Mouse (Mus musculus): ENCODE measurements around the gene Zbtb5.
"Not testable (repeated sequence)": the region's sequence is repeated elsewhere in the genome, so short reads cannot be mapped to it uniquely, and the experiment has no call there.

Zbtb5 gene

DNA sequence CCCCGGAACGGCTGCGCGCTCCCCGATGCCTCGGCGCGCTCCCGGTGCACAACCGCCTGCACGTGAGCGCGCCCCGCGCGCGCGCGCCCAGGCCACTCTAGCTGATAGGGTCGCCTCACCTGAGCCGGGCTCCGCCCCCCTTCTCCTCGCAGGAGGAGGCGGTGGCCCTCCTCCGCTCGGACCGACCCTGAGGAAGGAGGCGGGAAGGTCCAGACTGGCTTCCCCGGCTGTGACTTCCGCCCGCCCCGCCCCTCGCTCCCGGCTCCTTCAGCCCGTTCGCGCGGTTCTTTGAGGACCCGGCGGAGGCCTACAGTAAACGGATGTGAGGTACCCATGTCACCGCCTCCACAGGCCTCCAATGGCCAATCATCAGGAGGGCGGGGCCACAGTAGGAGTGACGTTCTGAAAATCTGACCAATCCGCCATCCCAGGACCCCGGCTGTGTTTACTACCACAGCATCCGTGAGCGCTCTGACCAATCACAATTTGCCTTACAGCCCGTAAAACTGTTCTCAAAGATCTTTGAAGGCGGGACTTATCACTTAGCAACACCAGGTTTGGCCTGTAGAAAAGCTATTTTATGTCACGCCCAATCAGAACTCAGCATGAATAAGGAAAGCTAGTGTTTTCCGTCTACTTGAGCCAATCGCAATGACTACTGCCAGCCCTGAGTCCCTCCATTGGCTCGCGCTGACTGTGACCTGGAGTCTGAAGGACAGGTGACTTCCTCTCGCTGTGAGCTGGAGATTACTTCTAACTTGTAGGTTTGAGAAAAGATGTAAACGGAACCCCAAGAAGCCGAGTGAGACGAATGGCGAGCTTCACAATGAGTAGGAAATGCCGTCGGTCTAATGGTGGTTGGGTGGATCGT is at the start of gene Zbtb5:
Gene Zbtb5, minus strand, starts transcription at position 308 of the 871 bp plus-strand sequence.
- in situ Hi-C loops (cut with MboI; ENCODE audit: unreplicated experiment in 2 of 2) = loop anchor here (5.0 to 25.0 kb wide), 4 partner anchors 40 to 1125 kb away; partner anchors contain the start of genes Ncbp1 (in 2 of the 2) and Tstd2 (in 2 of the 2)

DNA sequence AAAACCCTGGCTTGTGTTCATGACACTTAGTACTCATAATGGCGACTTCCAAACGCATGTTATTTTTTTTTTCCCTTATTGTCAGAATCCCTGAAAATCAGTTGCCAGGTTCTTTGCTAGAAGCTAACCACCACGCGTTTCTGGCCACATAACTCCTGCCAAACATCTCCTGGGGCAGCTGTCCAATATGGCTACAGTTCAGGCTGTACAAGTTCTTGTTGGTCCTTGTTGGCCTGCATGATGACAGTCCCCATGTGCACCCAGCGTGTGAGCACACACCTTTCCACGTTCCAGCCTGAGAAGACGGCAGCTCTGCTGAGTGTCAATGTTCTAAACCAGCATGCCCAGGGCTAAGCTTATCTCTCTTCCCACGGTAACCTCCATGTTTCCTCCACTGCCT is 43.2 kb upstream of the Zbtb5 start:
- in situ Hi-C loops (cut with MboI; ENCODE audit: unreplicated experiment in 2 of 2) = no loop called here

DNA sequence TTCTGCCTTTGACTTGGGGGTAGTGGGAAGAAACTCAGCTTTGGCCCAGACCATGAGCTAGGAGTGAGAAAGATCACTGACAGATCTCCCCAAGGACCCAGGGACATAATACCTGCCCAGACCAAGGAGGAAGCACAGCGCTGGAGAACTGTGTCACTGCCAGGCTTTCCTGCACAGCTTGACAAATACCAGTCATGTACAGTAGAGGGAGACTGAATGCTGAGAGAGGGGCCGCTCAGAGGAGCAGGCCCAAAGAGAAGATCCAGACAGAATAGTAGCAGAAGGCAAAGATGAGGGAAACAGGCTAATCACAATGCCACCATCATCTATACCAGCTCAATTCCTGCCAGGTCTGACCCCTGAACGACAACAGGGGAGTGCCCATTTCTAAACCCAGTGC is 42.6 kb upstream of the Zbtb5 start:
- in situ Hi-C loops (cut with MboI; ENCODE audit: unreplicated experiment in 2 of 2) = no loop called here

DNA sequence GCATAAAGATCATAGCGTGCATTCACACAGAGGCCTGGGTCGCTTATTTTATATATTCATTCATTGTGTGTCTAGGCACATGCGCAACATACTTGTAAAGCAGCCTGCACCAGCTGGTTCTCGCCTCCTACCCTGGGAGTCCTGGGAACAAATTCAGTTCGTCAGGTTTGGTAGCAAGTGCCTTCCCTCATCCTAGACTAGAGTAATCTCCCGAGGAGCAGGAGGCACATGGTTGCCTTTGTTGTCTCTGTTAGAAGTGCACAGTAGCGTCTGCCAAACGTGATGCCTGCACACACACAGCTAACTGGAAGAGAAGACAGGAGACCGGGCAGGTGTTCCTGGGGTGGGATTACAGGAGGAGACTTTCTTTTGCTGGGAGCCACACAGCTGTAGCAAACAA is 35.7 kb upstream of the Zbtb5 start:
- in situ Hi-C loops (cut with MboI; ENCODE audit: unreplicated experiment in 2 of 2) = no loop called here

DNA sequence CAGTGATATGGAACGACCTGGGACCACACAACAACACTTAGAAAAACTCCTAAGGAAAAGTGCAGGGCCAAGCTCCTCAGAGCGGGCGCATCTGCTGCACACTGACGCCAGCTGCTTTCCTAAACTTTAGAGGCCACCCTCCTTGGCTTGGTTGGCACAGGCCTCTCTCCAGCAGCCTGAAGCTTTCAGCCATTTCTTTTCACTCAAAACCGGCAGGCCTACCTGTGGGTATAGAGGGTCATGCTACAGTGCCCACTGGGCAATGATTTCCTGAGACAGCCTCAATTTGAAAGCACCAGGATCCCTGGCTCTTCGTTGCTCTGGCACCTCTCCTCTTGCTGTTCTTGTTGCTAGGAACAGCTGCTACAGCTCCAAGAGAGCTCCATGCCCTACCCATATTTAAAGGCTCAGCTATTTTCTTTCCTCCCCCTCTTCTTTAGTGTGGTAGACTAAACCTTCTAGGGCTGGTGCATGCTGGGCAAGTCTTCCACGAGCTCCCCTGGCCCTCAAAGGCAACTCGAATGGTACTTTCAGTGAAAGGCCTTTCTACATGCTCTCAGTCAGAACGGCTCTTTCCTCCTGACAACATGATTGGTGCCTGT is 35.2 kb upstream of the Zbtb5 start:
- in situ Hi-C loops (cut with MboI; ENCODE audit: unreplicated experiment in 2 of 2) = no loop called here

DNA sequence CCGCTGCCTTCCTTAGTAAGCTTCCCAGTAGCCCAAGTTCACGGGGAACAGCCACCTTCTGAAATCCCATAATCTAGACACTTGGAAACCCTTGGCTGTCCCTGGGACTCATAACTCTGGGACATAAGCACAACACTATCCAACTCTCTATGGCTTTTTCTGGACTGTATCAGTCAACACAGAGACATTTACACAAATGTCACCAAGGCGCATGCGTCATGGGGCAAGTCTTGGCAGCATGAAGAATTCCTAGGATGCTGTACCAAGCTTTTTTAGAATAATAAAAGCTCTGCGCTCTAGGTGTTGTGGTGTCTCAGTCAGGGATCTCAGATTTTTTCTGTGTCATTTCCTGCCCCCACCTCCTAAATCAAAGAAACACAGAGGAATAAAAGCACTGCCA is 34.5 kb upstream of the Zbtb5 start:
- in situ Hi-C loops (cut with MboI; ENCODE audit: unreplicated experiment in 2 of 2) = no loop called here

DNA sequence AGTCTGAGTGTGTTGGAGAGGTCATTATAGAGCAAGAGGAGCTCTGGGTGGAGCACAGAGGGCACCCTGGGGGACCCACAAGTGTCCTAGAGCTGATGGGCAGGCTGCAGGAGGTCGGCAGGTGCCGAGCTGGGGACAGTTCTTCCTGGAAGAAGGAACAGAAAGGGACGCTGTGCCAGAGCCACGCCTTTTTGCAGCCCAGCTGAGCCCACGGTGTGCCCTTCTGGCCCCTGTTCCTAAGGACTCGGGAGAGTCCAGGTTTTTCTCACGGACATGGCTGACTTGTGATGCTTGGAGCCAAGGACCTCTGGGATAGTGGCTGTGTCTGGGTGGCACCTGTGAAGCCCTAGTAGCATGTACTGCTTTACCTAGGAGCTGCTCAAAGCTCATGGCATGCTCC is 28.6 kb upstream of the Zbtb5 start:
- in situ Hi-C loops (cut with MboI; ENCODE audit: unreplicated experiment in 2 of 2) = no loop called here

DNA sequence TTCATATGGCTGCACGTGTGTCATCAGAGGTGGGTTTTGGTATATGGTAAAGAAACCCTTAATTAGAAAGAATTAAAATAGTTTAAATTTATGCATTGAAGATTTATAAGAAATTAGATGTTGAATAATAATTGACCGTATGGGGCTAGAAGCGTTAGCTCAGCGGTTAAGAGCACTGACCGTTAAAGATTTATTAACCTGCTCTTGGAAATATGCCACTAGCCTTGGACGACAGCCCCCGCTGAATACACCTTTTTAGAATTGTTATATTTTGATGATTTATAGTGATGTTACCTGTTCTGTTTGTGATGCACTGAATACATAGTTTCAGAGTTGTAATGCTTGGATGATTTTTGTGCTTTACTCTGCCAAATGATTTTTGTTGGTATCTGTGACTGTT is 27.3 kb upstream of the Zbtb5 start:
- in situ Hi-C loops (cut with MboI; ENCODE audit: unreplicated experiment in 2 of 2) = not testable (repeated sequence)

DNA sequence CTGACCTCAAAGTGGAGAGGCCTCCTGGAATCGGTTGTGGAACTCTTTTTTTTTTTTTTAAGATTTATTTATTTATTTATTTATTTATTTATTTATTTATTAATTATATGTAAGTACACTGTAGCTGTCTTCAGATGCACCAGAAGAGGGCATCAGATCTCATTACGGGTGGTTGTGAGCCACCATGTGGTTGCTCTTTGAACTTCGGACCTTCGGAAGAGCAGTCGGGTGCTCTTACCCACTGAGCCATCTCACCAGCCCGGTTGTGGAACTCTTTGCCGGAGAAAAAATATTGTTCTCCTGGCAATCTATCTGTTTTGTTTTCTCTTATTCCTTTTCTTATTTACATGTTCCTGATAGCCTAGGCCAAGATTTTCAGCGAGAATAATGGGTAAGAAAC is 26.7 kb upstream of the Zbtb5 start:
- in situ Hi-C loops (cut with MboI; ENCODE audit: unreplicated experiment in 2 of 2) = not testable (repeated sequence)

DNA sequence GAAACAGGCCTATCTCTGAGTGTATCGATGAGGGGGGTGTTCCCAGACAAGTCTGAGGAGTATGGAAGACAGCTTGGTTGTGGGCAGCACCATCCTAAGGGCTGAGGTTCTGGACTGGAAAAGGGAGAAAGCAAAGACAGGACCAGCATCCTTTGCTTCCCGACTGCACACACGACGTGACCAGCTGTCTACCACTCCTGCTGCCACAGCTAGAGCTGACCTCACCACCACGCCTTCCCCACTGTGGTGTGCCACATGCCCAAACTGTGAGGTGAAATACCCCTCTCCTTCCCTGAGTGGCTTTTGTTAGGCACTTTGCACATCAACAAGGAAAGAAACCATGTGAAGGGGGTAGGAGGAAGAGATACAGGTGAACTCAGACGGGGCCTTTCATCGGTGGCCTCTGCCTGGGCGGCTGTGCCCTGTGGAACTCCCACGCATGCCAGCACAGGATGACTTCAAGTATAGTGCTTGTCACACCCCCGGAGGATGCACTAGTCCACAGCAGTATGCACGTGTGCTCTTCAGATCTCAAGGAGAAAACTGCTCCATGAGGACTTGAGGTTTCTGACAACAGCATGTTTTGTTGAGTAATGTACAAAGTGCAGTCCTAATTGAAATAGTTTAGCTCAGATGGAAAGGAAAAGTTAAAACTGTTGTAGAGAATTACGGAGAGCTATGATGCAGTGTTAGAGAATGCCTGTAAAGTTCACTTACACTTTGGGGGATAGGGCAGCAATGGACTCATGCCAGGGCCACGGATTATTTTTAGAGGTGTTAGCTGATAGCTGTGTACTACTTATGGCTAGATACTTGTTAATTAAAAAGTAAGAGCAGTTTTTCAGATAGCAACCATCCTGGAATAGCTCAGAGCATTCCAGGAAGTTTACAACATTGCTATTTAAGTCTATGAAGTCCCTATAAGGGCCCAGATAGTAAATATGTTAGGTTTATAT is 25.5 kb upstream of the Zbtb5 start:
- in situ Hi-C loops (cut with MboI; ENCODE audit: unreplicated experiment in 2 of 2) = no loop called here

DNA sequence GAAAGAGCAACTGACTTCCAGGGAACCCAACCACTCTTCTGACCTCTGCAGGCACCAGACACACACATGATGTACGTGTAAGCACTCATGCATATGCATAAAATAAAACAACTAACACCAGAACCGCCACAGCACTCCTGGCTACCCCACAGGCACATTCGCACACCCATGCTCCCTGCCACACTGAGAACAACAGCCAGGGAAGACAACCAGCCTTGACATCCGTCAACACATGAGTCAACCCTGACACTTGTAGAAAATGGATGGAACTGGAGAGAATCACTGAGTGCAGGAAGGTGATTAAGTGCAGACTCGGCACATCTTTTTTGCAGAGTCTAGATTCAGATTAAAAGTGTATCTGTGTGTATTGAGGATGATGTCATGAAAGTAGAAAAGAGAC is 24.4 kb upstream of the Zbtb5 start:
- in situ Hi-C loops (cut with MboI; ENCODE audit: unreplicated experiment in 2 of 2) = no loop called here

DNA sequence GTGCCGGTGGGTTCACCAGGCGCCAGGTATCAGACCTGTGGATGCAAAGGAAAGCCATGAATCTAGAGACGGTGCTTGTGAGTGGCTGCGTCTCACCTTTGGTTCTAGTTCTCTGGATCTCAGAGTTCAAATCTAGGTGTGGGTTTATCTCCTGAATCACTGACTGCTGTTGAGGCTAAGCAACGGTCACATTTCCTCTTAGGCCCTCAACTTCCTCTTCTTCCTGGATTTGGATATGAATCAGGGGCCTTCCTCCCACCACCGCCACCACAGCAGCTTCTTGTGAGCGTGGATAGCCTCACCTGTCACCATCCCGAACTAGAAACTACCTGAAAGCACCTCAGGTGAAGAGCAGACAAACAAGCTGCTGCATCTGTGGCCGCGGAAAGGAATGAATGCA is 23.8 kb upstream of the Zbtb5 start:
- in situ Hi-C loops (cut with MboI; ENCODE audit: unreplicated experiment in 2 of 2) = no loop called here

DNA sequence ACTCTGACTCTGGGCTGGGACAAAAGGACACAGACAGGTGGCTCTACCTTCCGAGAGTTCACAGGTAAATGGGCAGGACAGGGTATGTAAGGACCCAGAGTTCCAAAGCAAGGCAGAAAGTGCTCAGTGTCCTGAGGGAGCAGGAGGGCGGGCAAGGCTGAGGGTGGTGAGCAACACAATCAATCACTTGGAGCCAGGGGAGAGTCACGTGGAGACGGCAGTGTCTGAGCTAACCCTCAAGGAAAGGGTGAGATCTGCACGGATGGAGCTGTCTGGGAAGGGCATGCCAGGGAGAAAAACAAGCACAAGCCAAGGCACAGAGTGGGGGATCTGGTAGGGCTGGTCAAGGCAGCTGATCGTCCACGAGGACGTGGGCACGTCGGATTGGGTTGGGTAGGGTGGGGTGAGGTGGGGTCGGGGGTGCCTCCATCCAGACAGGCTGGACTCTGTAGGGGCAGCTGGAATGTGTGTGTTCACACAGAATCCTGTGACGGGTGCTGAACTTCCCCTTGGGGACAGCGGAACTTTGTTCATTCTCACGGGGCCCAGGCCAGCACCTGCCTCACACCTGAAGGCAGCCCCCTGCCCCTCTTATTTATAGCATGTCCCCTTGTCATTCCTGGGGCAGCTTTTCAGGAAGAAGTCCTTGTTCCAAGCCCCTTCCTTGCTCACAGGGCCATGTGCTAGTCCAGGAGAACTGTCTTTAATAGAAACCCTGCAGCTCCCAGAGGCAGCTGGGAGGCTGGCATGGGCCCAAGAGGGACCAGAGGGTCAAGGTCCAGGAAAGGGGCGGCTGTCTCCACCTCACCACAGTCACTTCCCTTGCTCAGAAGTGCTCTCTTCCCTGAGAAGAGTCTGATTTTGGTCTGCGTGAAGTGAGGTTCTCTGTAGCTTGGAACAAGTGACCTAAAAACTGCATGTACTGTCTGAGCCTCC is 22.7 kb upstream of the Zbtb5 start:
- in situ Hi-C loops (cut with MboI; ENCODE audit: unreplicated experiment in 2 of 2) = no loop called here

DNA sequence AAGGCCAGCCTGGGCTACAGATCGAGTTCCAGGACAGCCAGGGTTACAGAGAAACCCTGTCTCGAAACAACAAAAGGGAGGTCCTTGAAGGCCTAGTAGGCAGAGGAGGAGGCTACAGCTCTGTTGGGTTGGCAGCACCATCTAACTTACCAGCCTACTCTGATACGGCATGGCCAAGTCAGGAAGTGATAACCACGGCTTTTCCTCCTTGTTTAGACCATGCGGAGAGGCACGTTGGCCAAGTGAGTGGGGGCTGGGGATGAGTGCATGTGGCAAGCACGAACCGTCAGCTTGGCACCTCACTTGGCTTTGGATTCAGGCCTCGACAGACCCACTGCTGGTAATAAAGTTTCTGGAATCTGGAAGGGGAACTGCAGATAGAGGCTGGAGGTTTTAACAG is 20.4 kb upstream of the Zbtb5 start:
- in situ Hi-C loops (cut with MboI; ENCODE audit: unreplicated experiment in 2 of 2) = no loop called here

DNA sequence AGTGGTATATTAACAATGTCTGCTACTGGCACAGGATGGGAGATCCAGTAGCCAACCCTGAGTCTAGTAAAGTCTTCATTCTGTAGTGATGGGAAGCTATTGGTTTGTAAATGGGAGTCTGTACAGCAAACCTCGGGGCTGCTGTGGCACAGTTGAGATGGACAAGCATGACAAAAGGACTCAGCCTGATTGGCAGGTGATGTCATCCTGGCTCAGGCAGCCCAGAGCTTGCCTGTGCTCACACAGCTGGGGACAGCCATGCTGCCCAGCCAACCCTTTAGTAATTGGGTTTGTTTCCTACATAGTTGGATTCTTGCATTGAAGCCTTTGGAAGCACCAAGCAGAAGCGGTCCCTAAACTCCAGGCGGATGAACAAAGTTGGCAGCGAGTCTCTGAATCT is 14.2 kb upstream of the Zbtb5 start:
- in situ Hi-C loops (cut with MboI; ENCODE audit: unreplicated experiment in 2 of 2) = no loop called here

DNA sequence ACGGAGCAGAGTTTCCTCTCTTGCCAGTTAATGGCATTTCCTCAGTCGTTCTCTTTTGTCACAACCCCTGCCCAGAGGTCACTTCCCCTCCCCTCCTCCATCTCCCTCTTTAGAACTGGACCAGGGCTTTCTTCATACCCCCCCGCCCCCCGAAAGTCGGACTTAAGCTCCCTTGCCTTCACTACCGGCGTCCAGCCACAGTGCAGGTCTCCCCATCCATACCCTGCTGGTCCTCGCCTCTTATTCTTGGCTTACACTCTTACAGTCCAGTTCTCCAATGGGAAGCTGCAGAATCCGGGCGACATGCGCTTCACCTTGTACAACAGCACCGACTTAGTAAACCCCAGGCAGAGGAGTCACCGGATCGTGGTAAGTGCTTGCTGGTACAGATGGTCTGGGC is 6.8 kb upstream of the Zbtb5 start:
- in situ Hi-C loops (cut with MboI; ENCODE audit: unreplicated experiment in 2 of 2) = loop anchor here (5.0 to 25.0 kb wide), 5 partner anchors 68 to 1118 kb away; partner anchors contain the start of genes Ncbp1 (in 2 of the 2) and Tstd2 (in 2 of the 2)

DNA sequence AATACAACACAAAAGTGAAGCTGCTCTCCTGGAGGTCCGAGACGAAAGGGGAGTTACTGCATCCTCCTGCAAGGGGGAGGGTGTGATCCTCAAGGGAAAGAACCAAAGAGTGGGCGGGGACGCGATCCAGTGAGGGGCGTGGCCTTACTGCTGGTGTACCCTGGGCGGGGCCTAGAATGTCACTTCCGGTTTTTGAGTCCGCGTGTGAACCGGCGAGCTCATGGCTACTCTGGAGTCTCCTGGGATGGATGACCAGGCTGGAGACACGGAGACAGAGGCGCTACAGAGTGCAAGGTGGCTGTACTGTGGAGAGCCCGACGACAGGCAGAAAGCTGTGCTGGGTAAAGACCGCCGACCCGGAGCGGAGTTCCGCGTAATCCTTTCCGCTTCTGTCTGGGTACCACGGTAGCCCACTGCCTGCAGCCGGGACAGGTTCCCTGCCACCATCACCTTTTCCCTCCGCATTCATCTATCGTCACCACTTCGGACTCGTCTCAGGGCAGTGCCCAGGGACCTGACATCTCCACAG is 6.3 kb upstream of the Zbtb5 start, which contains the start of gene Polr1e:
Gene Polr1e, plus strand, starts transcription at position 132 of the 529 bp plus-strand sequence.
- in situ Hi-C loops (cut with MboI; ENCODE audit: unreplicated experiment in 2 of 2) = loop anchor here (5.0 to 25.0 kb wide), 5 partner anchors 69 to 1119 kb away; partner anchors contain the start of genes Ncbp1 (in 2 of the 2) and Tstd2 (in 2 of the 2)

DNA sequence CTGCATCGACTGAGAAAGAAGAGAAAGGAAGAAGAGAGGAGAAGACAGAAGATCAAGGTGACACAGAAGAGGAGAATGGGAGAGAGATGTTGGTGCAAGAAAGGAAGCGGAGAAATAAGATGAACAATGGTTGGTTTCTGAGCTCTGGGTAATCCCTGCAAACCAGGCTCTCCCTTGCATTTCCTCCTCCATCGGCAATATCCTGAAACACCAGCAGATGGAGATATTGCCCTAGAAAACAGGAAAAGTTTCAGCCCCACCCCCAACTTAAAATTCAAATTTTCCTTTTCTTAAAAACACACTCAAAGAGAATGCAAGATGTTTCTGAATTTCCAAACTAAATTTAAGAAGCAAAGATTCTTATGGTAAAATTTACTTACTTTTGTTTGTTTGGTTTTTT is 3.4 kb upstream of the Zbtb5 start:
- in situ Hi-C loops (cut with MboI; ENCODE audit: unreplicated experiment in 2 of 2) = loop anchor here (5.0 to 25.0 kb wide), 5 partner anchors 72 to 1122 kb away; partner anchors contain the start of genes Ncbp1 (in 2 of the 2) and Tstd2 (in 2 of the 2)

DNA sequence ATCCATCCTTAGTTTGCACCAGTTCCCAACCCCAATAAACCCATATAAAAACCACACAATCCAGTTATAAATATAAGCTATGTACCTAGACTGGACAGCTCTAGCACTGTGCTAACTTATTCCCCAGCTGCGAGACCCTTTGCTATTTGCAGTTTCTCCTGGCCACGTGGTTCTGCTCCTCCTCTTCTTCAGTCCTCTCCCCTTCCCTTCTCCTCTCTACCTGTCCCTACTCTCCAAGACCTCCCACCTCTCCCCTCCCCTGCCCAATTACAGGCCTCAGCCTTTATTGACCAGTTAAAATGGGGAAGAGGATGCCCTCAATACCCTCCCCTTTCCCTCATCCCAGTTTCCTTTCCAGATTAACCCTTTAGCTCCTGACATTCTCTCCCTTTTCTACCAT is 1.3 kb upstream of the Zbtb5 start:
- in situ Hi-C loops (cut with MboI; ENCODE audit: unreplicated experiment in 2 of 2) = loop anchor here (5.0 to 25.0 kb wide), 4 partner anchors 41 to 1124 kb away; partner anchors contain the start of genes Ncbp1 (in 2 of the 2) and Tstd2 (in 2 of the 2)

All from v-Abl transformed pro-B cells (cell line).